Mouse (Mus musculus): ENCODE data around the gene Crk. TPM values are rescaled to one million over a fixed set of nuclear protein-coding genes. Genes with fewer than 3 reads are reported as not detected.

Crk gene
- polyA plus RNA-seq, 1 experiment from 2014 or later = 142 TPM

- H3K9me3 ChIP-seq = no peaks in the 10 kb centered on the region
- peaks cover 25% of the 10 kb centered on the region for H3K36me3 ChIP-seq
- H3K4me2 ChIP-seq (replicated peaks) = peak overlapping the region; percentile 70
- no peak for ATAC-seq (ENCODE audit: low FRiP score, low read depth)
- H3K9ac ChIP-seq (replicated peaks) = peak overlapping the region; percentile 46; the same call in 1 of the 2 replicates
- 81% methylated on average over 5 of the region's 5 CpGs for WGBS
- no peak overlapping the region for H3K27ac ChIP-seq (replicated peaks)
- no peaks in the 10 kb centered on the region for H3K27me3 ChIP-seq
- H3K4me1 ChIP-seq = peaks cover 39% of the 10 kb centered on the region
- peak overlapping the region; percentile 96 for H3K4me3 ChIP-seq
These were observed 56.6 kb downstream of the Crk start for GRCm38 (mm10) chr11:75735462-75736252.

- no peaks in the 10 kb centered on the region for H3K9me3 ChIP-seq
- WGBS = 73% methylated on average over 3 of the region's 3 CpGs
- peaks cover 31% of the 10 kb centered on the region for H3K4me1 ChIP-seq
- H3K27ac ChIP-seq (replicated peaks) = no peak overlapping the region
- ATAC-seq (ENCODE audit: low FRiP score, low read depth) = no peak
- H3K9ac ChIP-seq (replicated peaks) = no peak overlapping the region
- peak overlapping the region; percentile 28 for H3K4me2 ChIP-seq (replicated peaks)
- peaks cover 26% of the 10 kb centered on the region for H3K36me3 ChIP-seq
- no peaks in the 10 kb centered on the region for H3K27me3 ChIP-seq
- no peak overlapping the region for H3K4me3 ChIP-seq
These were observed 57.9 kb downstream of the Crk start for GRCm38 (mm10) chr11:75736978-75737377.

GRCm38 (mm10) chr11:75737806-75738476 lies 58.9 kb downstream of the Crk start:
- no peak overlapping the region for H3K4me2 ChIP-seq (replicated peaks)
- no peaks in the 10 kb centered on the region for H3K27me3 ChIP-seq
- H3K9ac ChIP-seq (replicated peaks) = no peak overlapping the region
- H3K27ac ChIP-seq (replicated peaks) = no peak overlapping the region
- ATAC-seq (ENCODE audit: low FRiP score, low read depth) = no peak
- H3K4me1 ChIP-seq = peaks cover 30% of the 10 kb centered on the region
- no peak overlapping the region for H3K4me3 ChIP-seq
- peaks cover 28% of the 10 kb centered on the region for H3K36me3 ChIP-seq
- WGBS = 93% methylated on average over 2 of the region's 2 CpGs
- H3K9me3 ChIP-seq = no peaks in the 10 kb centered on the region

GRCm38 (mm10) chr11:75738477-75738821 lies 59.4 kb downstream of the Crk start:
- no peak overlapping the region for H3K27ac ChIP-seq (replicated peaks)
- no peak overlapping the region for H3K4me3 ChIP-seq
- peaks cover 30% of the 10 kb centered on the region for H3K4me1 ChIP-seq
- ATAC-seq (ENCODE audit: low FRiP score, low read depth) = no peak
- WGBS = 98% methylated on average over 7 of the region's 7 CpGs
- H3K4me2 ChIP-seq (replicated peaks) = no peak overlapping the region
- H3K36me3 ChIP-seq = peaks cover 29% of the 10 kb centered on the region
- H3K9me3 ChIP-seq = no peaks in the 10 kb centered on the region
- H3K27me3 ChIP-seq = no peaks in the 10 kb centered on the region
- no peak overlapping the region for H3K9ac ChIP-seq (replicated peaks)

GRCm38 (mm10) chr11:75740204-75740603 lies 61.1 kb downstream of the Crk start:
- H3K27me3 ChIP-seq = no peaks in the 10 kb centered on the region
- H3K27ac ChIP-seq (replicated peaks) = no peak overlapping the region
- peaks cover 29% of the 10 kb centered on the region for H3K36me3 ChIP-seq
- no peak overlapping the region for H3K9ac ChIP-seq (replicated peaks)
- ATAC-seq (ENCODE audit: low FRiP score, low read depth) = no peak
- peaks cover 21% of the 10 kb centered on the region for H3K4me1 ChIP-seq
- no peaks in the 10 kb centered on the region for H3K9me3 ChIP-seq
- 91% methylated on average over 3 of the region's 3 CpGs for WGBS
- H3K4me2 ChIP-seq (replicated peaks) = no peak overlapping the region
- no peak overlapping the region for H3K4me3 ChIP-seq

DNA sequence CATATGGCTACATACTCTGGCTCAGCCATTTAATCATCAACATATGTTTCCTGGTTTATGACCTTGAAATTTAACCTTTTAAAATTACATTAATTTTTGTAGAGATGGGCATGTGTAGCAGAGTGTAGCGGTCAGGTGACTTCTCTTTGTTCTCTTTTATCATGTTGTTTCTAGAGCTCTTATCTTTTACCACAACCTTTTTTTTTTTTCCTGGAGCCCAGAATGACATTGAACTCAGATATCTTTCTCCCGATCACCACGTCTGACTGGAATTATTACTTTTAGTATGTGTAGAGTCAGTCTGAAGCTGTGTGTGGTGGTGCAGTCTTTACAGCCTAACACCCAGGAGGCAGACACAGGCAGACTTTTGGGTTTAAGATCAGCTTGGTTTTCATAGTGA lies 62.6 kb downstream of the Crk start:
- H3K36me3 ChIP-seq = peaks cover 29% of the 10 kb centered on the region

GRCm38 (mm10) chr11:75744761-75745160 lies 65.7 kb downstream of the Crk start:
- H3K4me1 ChIP-seq = peaks cover 15% of the 10 kb centered on the region
- H3K36me3 ChIP-seq = peaks cover 12% of the 10 kb centered on the region; the same call in 1 of the 2 replicates
- H3K4me3 ChIP-seq = no peak overlapping the region
- H3K9ac ChIP-seq (replicated peaks) = no peak overlapping the region
- H3K9me3 ChIP-seq = no peaks in the 10 kb centered on the region
- no peak overlapping the region for H3K27ac ChIP-seq (replicated peaks)
- no peak for ATAC-seq (ENCODE audit: low FRiP score, low read depth)
- H3K27me3 ChIP-seq = no peaks in the 10 kb centered on the region
- 89% methylated on average over 3 of the region's 3 CpGs for WGBS
- H3K4me2 ChIP-seq (replicated peaks) = no peak overlapping the region

More for the DNA sequence above, 62.6 kb downstream of the Crk start:
- WGBS = 92% methylated on average over 3 of the region's 3 CpGs
- Histone ChIP-seq H3K4me2 (replicated peaks) (no peak overlapping the region), H3K27me3 (no peaks in the 10 kb centered on the region), H3K9ac (replicated peaks) (no peak overlapping the region), H3K4me3 (no peak overlapping the region), H3K9me3 (no peaks in the 10 kb centered on the region), H3K27ac (replicated peaks) (no peak overlapping the region), H3K4me1 (peaks cover 10% of the 10 kb centered on the region)
- ATAC-seq (ENCODE audit: low FRiP score, low read depth) = no peak

GRCm38 (mm10) chr11:75750537-75750936 lies 71.5 kb downstream of the Crk start:
- Histone ChIP-seq H3K9me3 (no peaks in the 10 kb centered on the region), H3K9ac (replicated peaks) (no peak overlapping the region), H3K36me3 (peaks cover 2% of the 10 kb centered on the region; the same call in 1 of the 2 replicates), H3K4me3 (no peak overlapping the region), H3K4me2 (replicated peaks) (no peak overlapping the region), H3K27me3 (no peaks in the 10 kb centered on the region), H3K27ac (replicated peaks) (no peak overlapping the region), H3K4me1 (peaks cover 23% of the 10 kb centered on the region)
- ATAC-seq (ENCODE audit: low FRiP score, low read depth) = no peak
- 77% methylated on average over 1 of the region's 1 CpGs for WGBS

GRCm38 (mm10) chr11:75751082-75751481 lies 72.0 kb downstream of the Crk start:
- 85% methylated on average over 4 of the region's 4 CpGs for WGBS
- Histone ChIP-seq H3K36me3 (peaks cover 6% of the 10 kb centered on the region), H3K4me1 (peaks cover 23% of the 10 kb centered on the region)

More at GRCm38 (mm10) chr11:75751082-75751481, 72.0 kb downstream of the Crk start:
- no peak for ATAC-seq (ENCODE audit: low FRiP score, low read depth)
- no peak overlapping the region for H3K4me2 ChIP-seq (replicated peaks)
- H3K9me3 ChIP-seq = no peaks in the 10 kb centered on the region
- H3K9ac ChIP-seq (replicated peaks) = no peak overlapping the region
- no peak overlapping the region for H3K27ac ChIP-seq (replicated peaks)
- no peak overlapping the region for H3K4me3 ChIP-seq
- no peaks in the 10 kb centered on the region for H3K27me3 ChIP-seq

Other genes with a start within 250 kb of the Crk start
- 0.16 TPM in 1 of 2 replicates, not detected in the other for gene Serpinf2, start 239.7 kb upstream of the Crk start, polyA plus RNA-seq (2016; fragmentation: Nextera tagmentation; extraction: Ambion mirVana)
- 8.6 and 9.4 TPM in 2 replicates for gene Wdr81, start 224.5 kb upstream of the Crk start, polyA plus RNA-seq (2016; fragmentation: Nextera tagmentation; extraction: Ambion mirVana)
- gene Tlcd2, start 217.5 kb upstream of the Crk start, polyA plus RNA-seq (2016; fragmentation: Nextera tagmentation; extraction: Ambion mirVana) = 5.9 and 9.1 TPM in 2 replicates
- 78.5 and 81.6 TPM in 2 replicates for gene Prpf8, start 192.4 kb upstream of the Crk start, polyA plus RNA-seq (2016; fragmentation: Nextera tagmentation; extraction: Ambion mirVana)
- 0.30 and 0.66 TPM in 2 replicates for gene Rilp, start 169.2 kb upstream of the Crk start, polyA plus RNA-seq (2016; fragmentation: Nextera tagmentation; extraction: Ambion mirVana)
- gene Scarf1, start 165.7 kb upstream of the Crk start, polyA plus RNA-seq (2016; fragmentation: Nextera tagmentation; extraction: Ambion mirVana) = 4.7 TPM in 2 replicates
- 12.7 and 15.4 TPM in 2 replicates for gene Slc43a2, start 147.6 kb upstream of the Crk start, polyA plus RNA-seq (2016; fragmentation: Nextera tagmentation; extraction: Ambion mirVana)
- 107 and 114 TPM in 2 replicates for gene Pitpna, start 91.2 kb upstream of the Crk start, polyA plus RNA-seq (2016; fragmentation: Nextera tagmentation; extraction: Ambion mirVana)
- 27.2 and 28.4 TPM in 2 replicates for gene Inpp5k, start 48.3 kb upstream of the Crk start, polyA plus RNA-seq (2016; fragmentation: Nextera tagmentation; extraction: Ambion mirVana)
- 15.5 and 16.4 TPM in 2 replicates for gene Myo1c, start 28.8 kb upstream of the Crk start, polyA plus RNA-seq (2016; fragmentation: Nextera tagmentation; extraction: Ambion mirVana)
- gene Ywhae, start 53.6 kb downstream of the Crk start, polyA plus RNA-seq (2016; fragmentation: Nextera tagmentation; extraction: Ambion mirVana) = 1,324 and 1,373 TPM in 2 replicates
- gene Doc2b, start 116.8 kb downstream of the Crk start, polyA plus RNA-seq (2016; fragmentation: Nextera tagmentation; extraction: Ambion mirVana) = 0.50 and 0.59 TPM in 2 replicates